Mouse (Mus musculus) adrenal gland, postnatal 14 days (tissue): ENCODE measurements around the gene Alkbh1. TPM values are rescaled to one million over a fixed set of nuclear protein-coding genes. Genes with fewer than 3 reads are reported as not detected.

Experiments
- DNase-seq: peaks from one replicate; pipeline ENCODE4 v3.0.0; 2021; ENCODE audit warnings: mixed read lengths
- microRNA-seq, 2 experiments: library from miRNA; unstranded; fragments of <30 nt; microRNA quantifications; one replicate each; pipeline ENCODE4 v1.2.0; 2021
- total RNA-seq: library from RNA; stranded (reverse); gene quantifications from 2 replicates; pipeline ENCODE4 v1.2.3, GENCODE M21; 2021

Alkbh1 gene
- total RNA-seq, 1 experiment from 2014 or later, result 23.6 TPM

- DNase-seq, result no peak
These were observed 58.8 kb downstream of the Alkbh1 start for GRCm38 (mm10) chr12:87385051-87385450.

DNA sequence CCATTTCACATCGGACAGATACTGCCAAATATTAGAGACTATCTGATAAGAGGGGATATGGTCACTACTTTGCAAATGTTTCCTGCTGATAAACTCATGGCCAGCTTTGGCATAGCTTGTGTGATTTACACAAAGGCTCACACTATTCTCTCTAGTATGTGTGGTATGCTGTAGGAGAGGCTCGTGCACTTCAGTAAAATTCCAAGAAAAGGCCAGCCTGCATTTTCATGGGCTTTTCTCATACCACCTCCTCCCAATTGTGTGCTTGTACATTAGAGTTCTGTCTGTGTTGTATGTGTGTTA is 62.5 kb downstream of the Alkbh1 start:
- no peak for DNase-seq

GRCm38 (mm10) chr12:87380586-87381379 is 63.0 kb downstream of the Alkbh1 start:
- DNase-seq, result peak; percentile 54

GRCm38 (mm10) chr12:87379496-87379895 is 64.3 kb downstream of the Alkbh1 start:
- DNase-seq, result no peak

Small RNAs within 50 kb of the gene (microRNA-seq; reads per million reads assigned to microRNA genes)
- 78.9 to 85.3 reads per million in 2 experiments for gene Mir3068

Other genes with a start within 250 kb of the Alkbh1 start
- 2.0 and 2.7 TPM in 2 replicates for gene Samd15, start 244.3 kb downstream of the Alkbh1 start, total RNA-seq
- 22.6 and 23.4 TPM in 2 replicates for gene Tmed8, start 243.6 kb downstream of the Alkbh1 start, total RNA-seq
- 0.33 and 0.90 TPM in 2 replicates for gene Noxred1, start 205.3 kb downstream of the Alkbh1 start, total RNA-seq
- gene Vipas39, start 177.8 kb downstream of the Alkbh1 start, total RNA-seq, result 35.6 and 41.5 TPM in 2 replicates
- 139 and 160 TPM in 2 replicates for gene Ahsa1, start 177.5 kb downstream of the Alkbh1 start, total RNA-seq
- gene Ism2, start 144.3 kb downstream of the Alkbh1 start, total RNA-seq, result 0.34 TPM in 1 of 2 replicates, not detected in the other
- gene Sptlc2, start 55.7 kb downstream of the Alkbh1 start, total RNA-seq, result 174 and 200 TPM in 2 replicates
- 155 and 158 TPM in 2 replicates for gene Slirp, start 121 bp downstream of the Alkbh1 start, total RNA-seq
- gene Snw1, start 28.3 kb upstream of the Alkbh1 start, total RNA-seq, result 63.3 and 67.8 TPM in 2 replicates
- not detected in 2 replicates for gene Gm5788, start 50.7 kb upstream of the Alkbh1 start, total RNA-seq
- gene Gm8300, start 70.3 kb upstream of the Alkbh1 start, total RNA-seq, result not detected in 2 replicates
- gene Oog1, start 158.7 kb upstream of the Alkbh1 start, total RNA-seq, result not detected in 2 replicates
- gene Gm4027, start 174.9 kb upstream of the Alkbh1 start, total RNA-seq, result not detected in 2 replicates
- gene Gm16381, start 200.6 kb upstream of the Alkbh1 start, total RNA-seq, result not detected in 2 replicates